ENCODE assay signal across 7 mouse cellular contexts in the genomic region with DNA sequence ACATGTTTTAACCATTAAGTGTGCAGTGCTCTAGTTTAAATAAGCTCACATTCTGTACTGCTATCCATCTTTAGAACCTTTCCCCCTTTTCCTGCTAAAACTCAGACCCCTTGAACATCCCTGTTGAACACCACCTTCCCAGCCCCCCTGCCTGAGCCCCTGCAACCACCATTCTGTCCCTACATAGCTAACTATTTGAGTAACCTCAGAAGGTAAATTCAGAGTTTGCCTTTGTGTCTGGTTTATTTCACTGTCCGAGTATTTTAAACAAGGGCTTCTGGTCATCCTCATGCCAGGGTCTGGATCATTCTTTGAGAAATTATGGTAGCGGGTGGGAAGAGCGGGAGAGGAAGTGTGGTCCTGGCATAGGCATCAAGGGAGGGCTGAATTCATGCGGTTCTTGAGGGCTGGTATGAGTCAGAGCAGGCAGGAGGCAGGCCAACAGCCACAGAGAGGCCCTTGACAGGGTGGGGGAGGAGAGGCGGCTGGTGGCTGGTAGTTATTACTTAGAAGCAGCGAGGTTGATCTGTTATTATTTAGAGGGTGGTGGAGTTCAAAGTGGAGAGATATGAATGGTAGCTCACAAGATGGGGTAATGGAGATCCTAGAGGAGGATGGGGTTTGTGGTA. TPM values are rescaled to one million over a fixed set of nuclear protein-coding genes. Genes with fewer than 3 reads are reported as not detected.
DNase-seq lines count a peak whose midpoint lies in the region; ATAC-seq and TF ChIP-seq lines count a peak whose summit lies in the region.

No protein-coding gene starts in this region.

- H3K9me3 ChIP-seq in liver, embryonic 11.5 days (ENCODE audit: control insufficient read depth, low read length): peaks cover 5% of the 10 kb centered on the region

- TF ChIP-seq CTCF in small intestine, adult 2 months (IDR thresholded peaks at IDR 0.05; ENCODE audit: extremely low read depth, insufficient read length, insufficient replicate concordance, low read depth, low read length): no peak

- peak overlapping the region; percentile 19; the same call in 1 of the 2 replicates for H3K4me2 ChIP-seq in liver, embryonic 11.5 days

- no peak for TF ChIP-seq POLR2A in small intestine, adult 2 months (IDR thresholded peaks at IDR 0.05; ENCODE audit: low read depth, low read length)

- H3K9ac ChIP-seq in liver, embryonic 11.5 days (ENCODE audit: low read depth, low read length): peak overlapping the region; percentile 40; the same call in 1 of the 2 replicates

- peaks cover 29% of the 10 kb centered on the region for H3K4me1 ChIP-seq in liver, embryonic 11.5 days (replicated peaks; ENCODE audit: control insufficient read depth, insufficient read depth, low read length)
- H3K4me1 ChIP-seq in small intestine, adult 2 months (ENCODE audit: control insufficient read depth, insufficient read depth, insufficient read length, low read length): peaks cover under 1% of the 10 kb centered on the region; the same call in 1 of the 2 replicates

- WGBS in liver, embryonic 11.5 days: 15% methylated on average over 6 of the region's 6 CpGs
- 47% methylated on average over 6 of the region's 6 CpGs for WGBS in small intestine, adult 2 months

- H3K27me3 ChIP-seq in liver, embryonic 11.5 days (replicated peaks; ENCODE audit: control insufficient read depth, insufficient read depth, low read length): no peaks in the 10 kb centered on the region
- H3K27me3 ChIP-seq in small intestine, adult 2 months (ENCODE audit: control insufficient read depth, insufficient read depth, low read length): no peaks in the 10 kb centered on the region

- H3K36me3 ChIP-seq in liver, embryonic 11.5 days (ENCODE audit: control insufficient read depth, insufficient read depth, low read length): no peaks in the 10 kb centered on the region
- H3K36me3 ChIP-seq in small intestine, adult 2 months (ENCODE audit: control insufficient read depth, insufficient read depth, low read length): no peaks in the 10 kb centered on the region

- DNase-seq in 416B (ENCODE audit: low read depth) (peak; percentile 94), MN1 (ENCODE audit: low spot score) (peak; percentile 80)
- peak; percentile 21 for DNase-seq in forelimb bud, embryonic 11.5 days (ENCODE audit: low read depth, low spot score)
- no peak for DNase-seq in liver, embryonic 11.5 days (ENCODE audit: low spot score)
- DNase-seq in cerebellum, postnatal 14 days: no peak
- no peak for DNase-seq in cerebellum, adult 11-12 months

- ATAC-seq in liver, embryonic 11.5 days (replicated peaks; ENCODE audit: low FRiP score): peak; percentile 44; the same call in 1 of the 2 replicates

- H3K27ac ChIP-seq in liver, embryonic 11.5 days (ENCODE audit: low read depth, low read length): peak overlapping the region; percentile 65; the same call in 1 of the 2 replicates
- peak overlapping the region; percentile 26; the same call in 1 of the 2 replicates for H3K27ac ChIP-seq in small intestine, adult 2 months (ENCODE audit: insufficient read depth, low read depth, low read length)

- H3K4me3 ChIP-seq in liver, embryonic 11.5 days (ENCODE audit: low read depth, low read length): no peak overlapping the region
- no peak overlapping the region for H3K4me3 ChIP-seq in small intestine, adult 2 months (ENCODE audit: low read depth, low read length)

RNA-seq across cellular contexts. Expression of gene Scgb1a1, which starts 34.8 kb away (rescaled TPM):
- polyA plus RNA-seq in liver, embryonic 11.5 days (2014; fragmentation: Nextera tagmentation; extraction: Ambion mirVana): not detected in 2 replicates
- polyA plus RNA-seq in small intestine, adult 2 months (2012; rRNA removed): 0.30 and 3.7 TPM in 2 replicates

Comparison
In these comparisons a context has a peak if more than half of its experiments do, and no peak if none do; other contexts are left out.
1. DNase-seq: peak in 416B (single experiment), MN1 (single experiment) and forelimb bud, embryonic 11.5 days (single experiment); none in liver, embryonic 11.5 days (single experiment), cerebellum, postnatal 14 days (0 of 2) and cerebellum, adult 11-12 months (single experiment).